Mouse (Mus musculus) embryonic fibroblast, embryonic 13.5 days (primary cell): ENCODE measurements around the gene Xpr1.

Experiments
- CTCF ChIP-seq: IDR thresholded peaks from 2 replicates; pipeline ENCODE4 v1.5.1; 2011; ENCODE audit warnings: mild to moderate bottlenecking, control low read depth, low read length, moderate library complexity, borderline replicate concordance; ENCODE audit not compliant: insufficient read depth
- POLR2A ChIP-seq: IDR thresholded peaks from 2 replicates; pipeline ENCODE4 v1.6.1; 2011; ENCODE audit warnings: low read depth, mild to moderate bottlenecking, control low read depth, low read length, moderate library complexity

GRCm38 (mm10) chr1:155252631-155253121, 164.5 kb downstream of the Xpr1 start:
- TF ChIP-seq CTCF (no peak), POLR2A (no peak)
